Mouse (Mus musculus) embryonic fibroblast, embryonic 13.5 days (primary cell): ENCODE results near the gene Crlf1.

Source experiments
- CTCF ChIP-seq: IDR thresholded peaks from 2 replicates; pipeline ENCODE4 v1.5.1; 2011; ENCODE audit warnings: mild to moderate bottlenecking, control low read depth, low read length, moderate library complexity, borderline replicate concordance; ENCODE audit not compliant: insufficient read depth
- POLR2A ChIP-seq: IDR thresholded peaks from 2 replicates; pipeline ENCODE4 v1.6.1; 2011; ENCODE audit warnings: low read depth, mild to moderate bottlenecking, control low read depth, low read length, moderate library complexity

- TF ChIP-seq CTCF (no peak), POLR2A (no peak)
Observed at GRCm38 (mm10) chr8:70512253-70512903, 19.4 kb downstream of the Crlf1 start.
